Mouse (Mus musculus): ENCODE results near the gene Tmem95. TPM values are rescaled to one million over a fixed set of nuclear protein-coding genes. Genes with fewer than 3 reads are reported as not detected.

The Tmem95 gene
- polyA plus RNA-seq, 1 experiment from 2014 or later, result not detected

DNA sequence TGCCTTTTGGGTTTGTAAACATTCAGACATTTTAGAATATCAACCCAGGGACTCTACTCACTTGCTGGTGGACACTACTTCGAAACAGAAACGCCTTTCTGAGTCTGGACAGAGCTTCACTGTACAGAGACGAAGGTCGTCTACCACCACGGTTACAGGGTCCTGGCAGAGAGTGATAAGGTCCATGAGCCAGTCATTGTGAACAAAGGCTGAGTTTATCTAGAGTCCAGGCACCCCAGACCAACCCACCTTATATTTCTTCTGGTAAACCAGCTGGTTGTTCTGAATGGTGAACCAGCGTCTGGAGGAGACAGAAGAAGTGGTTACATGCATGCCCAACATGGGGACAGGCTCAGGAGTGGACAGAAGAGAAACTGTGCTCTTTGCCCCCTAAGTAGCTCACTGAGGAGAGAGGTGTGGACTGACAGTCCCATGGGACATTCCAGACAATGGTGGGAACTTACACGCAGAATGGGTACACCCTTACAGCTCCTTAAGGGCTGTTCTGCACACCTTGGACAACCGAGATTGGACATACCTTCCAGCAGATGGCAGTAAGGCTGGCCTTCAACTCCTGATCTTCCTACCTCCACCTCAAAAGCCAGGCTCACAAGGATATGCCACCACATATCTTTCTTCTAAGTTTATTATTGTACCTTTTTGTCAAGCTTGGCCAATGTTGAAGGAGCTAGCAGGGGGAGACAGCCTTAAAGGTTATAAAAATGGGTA, 9.3 kb upstream of the Tmem95 start:
- no peaks in the 10 kb centered on the region for H3K36me3 ChIP-seq (ENCODE audit: control insufficient read depth, insufficient read depth, low read length)
- H3K27me3 ChIP-seq (replicated peaks; ENCODE audit: control insufficient read depth, insufficient read depth, low read length), result no peaks in the 10 kb centered on the region
- 64% methylated on average over 8 of the region's 8 CpGs for WGBS
- no peak for DNase-seq (ENCODE audit: low spot score)
- no peaks in the 10 kb centered on the region; the same call in 1 of the 2 replicates for H3K4me1 ChIP-seq (ENCODE audit: control insufficient read depth, insufficient read depth, low read length)
- H3K4me3 ChIP-seq (ENCODE audit: low read depth, low read length), result no peak overlapping the region
- no peak for ATAC-seq (ENCODE audit: low read depth)
- no peak overlapping the region for H3K9ac ChIP-seq (ENCODE audit: low read depth, low read length)
- H3K4me2 ChIP-seq (ENCODE audit: low read depth, low read length), result no peak overlapping the region
- no peak overlapping the region for H3K27ac ChIP-seq (replicated peaks; ENCODE audit: low read depth, low read length)
- no peaks in the 10 kb centered on the region for H3K9me3 ChIP-seq (ENCODE audit: control insufficient read depth, low read length)

DNA sequence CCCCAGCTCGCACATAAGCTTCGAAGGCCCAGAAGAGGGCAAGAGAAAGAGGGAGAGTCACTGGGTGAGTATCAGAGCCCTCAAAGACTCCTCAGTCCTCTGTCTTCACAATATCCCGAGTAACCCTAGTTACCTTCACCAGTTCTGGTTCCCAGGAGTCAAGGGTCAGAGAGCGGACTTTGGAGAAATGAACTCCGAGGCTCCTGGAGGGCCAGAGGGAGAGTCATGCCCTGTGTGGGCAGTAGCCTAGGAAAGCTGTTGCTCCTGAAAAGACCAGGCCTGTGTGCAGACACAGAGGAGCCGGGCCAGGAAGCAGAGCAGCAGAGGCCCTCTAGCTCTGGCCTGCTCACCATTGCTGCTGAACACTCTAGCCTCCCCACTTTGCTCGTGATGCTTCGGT, 6.8 kb upstream of the Tmem95 start:
- no peak overlapping the region for H3K9ac ChIP-seq (ENCODE audit: low read depth, low read length)
- H3K9me3 ChIP-seq (ENCODE audit: control insufficient read depth, low read length), result no peaks in the 10 kb centered on the region
- H3K36me3 ChIP-seq (ENCODE audit: control insufficient read depth, insufficient read depth, low read length), result no peaks in the 10 kb centered on the region
- H3K27me3 ChIP-seq (replicated peaks; ENCODE audit: control insufficient read depth, insufficient read depth, low read length), result no peaks in the 10 kb centered on the region
- H3K4me2 ChIP-seq (ENCODE audit: low read depth, low read length), result no peak overlapping the region
- no peak overlapping the region for H3K27ac ChIP-seq (replicated peaks; ENCODE audit: low read depth, low read length)
- peaks cover 15% of the 10 kb centered on the region for H3K4me1 ChIP-seq (ENCODE audit: control insufficient read depth, insufficient read depth, low read length)
- WGBS, result 82% methylated on average over 8 of the region's 8 CpGs
- ATAC-seq (ENCODE audit: low read depth), result no peak
- DNase-seq (ENCODE audit: low spot score), result no peak
- H3K4me3 ChIP-seq (ENCODE audit: low read depth, low read length), result no peak overlapping the region

- no peaks in the 10 kb centered on the region for H3K9me3 ChIP-seq (ENCODE audit: control insufficient read depth, low read length)
- no peak overlapping the region for H3K9ac ChIP-seq (ENCODE audit: low read depth, low read length)
- no peak overlapping the region for H3K27ac ChIP-seq (replicated peaks; ENCODE audit: low read depth, low read length)
- no peaks in the 10 kb centered on the region for H3K27me3 ChIP-seq (replicated peaks; ENCODE audit: control insufficient read depth, insufficient read depth, low read length)
- WGBS, result 75% methylated on average over 9 of the region's 9 CpGs
- peaks cover 19% of the 10 kb centered on the region for H3K4me1 ChIP-seq (ENCODE audit: control insufficient read depth, insufficient read depth, low read length)
- no peak overlapping the region for H3K4me3 ChIP-seq (ENCODE audit: low read depth, low read length)
- H3K36me3 ChIP-seq (ENCODE audit: control insufficient read depth, insufficient read depth, low read length), result no peaks in the 10 kb centered on the region
- no peak overlapping the region for H3K4me2 ChIP-seq (ENCODE audit: low read depth, low read length)
- ATAC-seq (ENCODE audit: low read depth) (no peak), DNase-seq (ENCODE audit: low spot score) (no peak)
Measured at GRCm38 (mm10) chr11:69884240-69884639, 6.4 kb upstream of the Tmem95 start.

DNA sequence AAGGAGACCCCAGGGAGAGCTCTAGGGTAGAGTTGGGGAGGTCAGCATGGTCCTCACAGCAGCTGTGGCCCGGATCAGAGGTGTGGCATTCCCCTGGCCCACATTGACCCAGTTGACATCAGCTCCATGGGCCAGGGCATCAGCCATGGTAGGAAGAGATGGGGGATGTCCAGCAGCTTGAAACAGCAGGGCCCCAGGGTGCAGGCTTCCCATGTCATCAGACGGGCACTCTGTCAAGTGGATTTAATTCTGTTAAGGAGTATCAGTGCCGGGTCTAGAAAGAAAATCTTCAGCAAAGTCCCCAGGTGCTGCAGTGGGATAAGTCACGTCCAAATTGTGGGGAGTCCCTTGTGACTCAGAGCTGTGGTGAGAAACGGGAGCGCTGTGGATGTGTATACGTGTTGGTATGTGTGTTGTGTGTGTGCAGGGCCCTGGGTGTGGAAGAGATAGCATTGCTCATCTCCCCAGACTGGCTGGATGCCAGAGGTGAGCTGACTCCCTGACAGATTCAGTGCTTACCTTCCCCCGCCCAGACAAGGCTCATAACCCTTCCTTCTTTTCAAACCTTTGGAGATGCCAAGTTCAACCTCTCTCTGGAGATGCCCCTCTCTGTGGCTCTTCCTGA, 5.8 kb upstream of the Tmem95 start:
- WGBS, result 77% methylated on average over 8 of the region's 8 CpGs
- no peaks in the 10 kb centered on the region for H3K9me3 ChIP-seq (ENCODE audit: control insufficient read depth, low read length)
- H3K9ac ChIP-seq (ENCODE audit: low read depth, low read length), result no peak overlapping the region
- peaks cover 22% of the 10 kb centered on the region for H3K4me1 ChIP-seq (ENCODE audit: control insufficient read depth, insufficient read depth, low read length)
- H3K36me3 ChIP-seq (ENCODE audit: control insufficient read depth, insufficient read depth, low read length), result no peaks in the 10 kb centered on the region
- H3K27ac ChIP-seq (replicated peaks; ENCODE audit: low read depth, low read length), result no peak overlapping the region
- no peak overlapping the region for H3K4me3 ChIP-seq (ENCODE audit: low read depth, low read length)
- H3K27me3 ChIP-seq (replicated peaks; ENCODE audit: control insufficient read depth, insufficient read depth, low read length), result no peaks in the 10 kb centered on the region
- DNase-seq (ENCODE audit: low spot score), result no peak
- no peak overlapping the region for H3K4me2 ChIP-seq (ENCODE audit: low read depth, low read length)
- no peak for ATAC-seq (ENCODE audit: low read depth)

DNA sequence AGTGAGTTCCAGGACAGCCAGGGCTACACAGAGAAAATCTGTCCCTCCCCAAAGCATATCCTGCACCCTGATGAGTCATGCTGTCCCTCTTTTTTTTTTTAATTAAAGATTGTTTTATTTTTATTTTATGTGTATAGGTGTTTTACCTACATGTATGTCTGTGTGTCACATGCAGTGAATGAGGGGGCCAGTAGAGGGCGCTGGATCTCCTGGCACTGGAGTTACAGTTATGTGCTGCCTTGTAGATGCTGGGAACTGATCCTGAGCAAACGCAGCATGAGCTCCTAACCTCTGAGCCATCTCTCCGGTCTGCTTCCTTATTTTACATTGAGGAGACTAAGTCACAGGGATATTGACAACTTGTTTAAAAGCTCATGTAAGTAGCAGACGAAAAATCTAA, 5.2 kb upstream of the Tmem95 start:
- Histone ChIP-seq H3K9me3 (ENCODE audit: control insufficient read depth, low read length) (no peaks in the 10 kb centered on the region), H3K27ac (replicated peaks; ENCODE audit: low read depth, low read length) (no peak overlapping the region), H3K4me1 (ENCODE audit: control insufficient read depth, insufficient read depth, low read length) (peaks cover 24% of the 10 kb centered on the region), H3K27me3 (replicated peaks; ENCODE audit: control insufficient read depth, insufficient read depth, low read length) (no peaks in the 10 kb centered on the region), H3K36me3 (ENCODE audit: control insufficient read depth, insufficient read depth, low read length) (no peaks in the 10 kb centered on the region), H3K4me2 (ENCODE audit: low read depth, low read length) (no peak overlapping the region), H3K9ac (ENCODE audit: low read depth, low read length) (no peak overlapping the region), H3K4me3 (ENCODE audit: low read depth, low read length) (no peak overlapping the region)
- ATAC-seq (ENCODE audit: low read depth) (no peak), DNase-seq (ENCODE audit: low spot score) (no peak)
- 63% methylated on average over 4 of the region's 4 CpGs for WGBS

DNA sequence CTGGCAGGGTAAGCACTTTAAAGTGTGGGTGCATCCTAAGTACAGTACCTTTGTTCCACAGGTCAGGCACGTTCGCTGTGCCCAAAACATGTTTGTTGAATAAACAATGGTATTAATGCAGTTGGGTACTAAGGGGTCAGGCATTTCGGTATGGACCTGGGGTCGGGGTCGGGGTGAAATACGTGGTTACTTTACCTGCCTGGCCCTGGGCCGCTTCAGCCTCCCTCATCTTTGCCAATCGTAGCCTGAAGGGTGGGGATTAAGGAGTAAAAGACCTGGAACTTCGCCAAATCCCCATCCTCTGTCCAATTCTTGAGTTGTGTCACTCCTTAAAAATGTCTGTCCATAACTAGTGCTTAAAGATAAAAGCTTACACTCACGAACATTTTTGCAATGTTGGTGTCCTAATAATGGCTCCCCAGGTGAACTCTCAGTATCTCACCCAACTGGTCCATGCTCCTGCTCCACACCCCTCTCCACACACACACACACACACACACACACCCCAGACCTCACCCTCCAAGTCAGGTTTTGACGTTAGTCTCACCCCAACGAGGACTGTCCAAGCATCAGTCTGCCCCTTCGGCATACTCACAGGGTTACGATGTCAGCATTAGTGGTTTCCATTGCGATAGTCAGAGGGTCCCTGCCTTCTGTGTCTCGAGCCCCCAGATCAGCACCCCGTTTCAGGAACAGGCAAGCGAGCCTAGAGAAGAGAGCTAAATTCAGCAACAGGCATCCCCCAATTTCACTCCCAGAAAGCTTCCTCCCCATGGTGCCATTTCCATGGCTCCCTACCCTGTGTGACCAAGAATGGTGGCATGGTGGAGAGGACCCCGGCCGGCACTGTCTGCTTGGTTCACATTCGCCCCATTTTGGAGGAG, 4.2 kb upstream of the Tmem95 start:
- H3K27me3 ChIP-seq (replicated peaks; ENCODE audit: control insufficient read depth, insufficient read depth, low read length), result no peaks in the 10 kb centered on the region
- DNase-seq (ENCODE audit: low spot score) (no peak), ATAC-seq (ENCODE audit: low read depth) (no peak)
- WGBS, result 51% methylated on average over 21 of the region's 21 CpGs
- no peaks in the 10 kb centered on the region for H3K36me3 ChIP-seq (ENCODE audit: control insufficient read depth, insufficient read depth, low read length)
- peak overlapping the region; percentile 72 for H3K9ac ChIP-seq (ENCODE audit: low read depth, low read length)
- H3K4me2 ChIP-seq (ENCODE audit: low read depth, low read length), result peak overlapping the region; percentile 92
- peak overlapping the region; percentile 56 for H3K4me3 ChIP-seq (ENCODE audit: low read depth, low read length)
- no peaks in the 10 kb centered on the region for H3K9me3 ChIP-seq (ENCODE audit: control insufficient read depth, low read length)
- H3K4me1 ChIP-seq (ENCODE audit: control insufficient read depth, insufficient read depth, low read length), result peaks cover 30% of the 10 kb centered on the region
- peak overlapping the region; percentile 91 for H3K27ac ChIP-seq (replicated peaks; ENCODE audit: low read depth, low read length)

GRCm38 (mm10) chr11:69880853-69881603, 3.2 kb upstream of the Tmem95 start, which contains the start of gene Kctd11:
Gene Kctd11, minus strand, starts transcription at chr11:69881406.
- H3K4me2 ChIP-seq (ENCODE audit: low read depth, low read length), result peak within 1 kb of the TSS; percentile 92
- no peaks in the 10 kb centered on the region for H3K27me3 ChIP-seq (replicated peaks; ENCODE audit: control insufficient read depth, insufficient read depth, low read length)
- no peaks in the 10 kb centered on the region for H3K36me3 ChIP-seq (ENCODE audit: control insufficient read depth, insufficient read depth, low read length)
- no peaks in the 10 kb centered on the region for H3K9me3 ChIP-seq (ENCODE audit: control insufficient read depth, low read length)
- ATAC-seq (ENCODE audit: low read depth), result peak; percentile 88
- peak within 1 kb of the TSS; percentile 72 for H3K9ac ChIP-seq (ENCODE audit: low read depth, low read length)
- peaks cover 38% of the 10 kb centered on the region for H3K4me1 ChIP-seq (ENCODE audit: control insufficient read depth, insufficient read depth, low read length)
- peak within 1 kb of the TSS; percentile 91 for H3K27ac ChIP-seq (replicated peaks; ENCODE audit: low read depth, low read length)
- peak; percentile 90 for DNase-seq (ENCODE audit: low spot score)
- under 1% methylated on average over 35 of the region's 46 CpGs for WGBS
- H3K4me3 ChIP-seq (ENCODE audit: low read depth, low read length), result peak within 1 kb of the TSS; percentile 56

DNA sequence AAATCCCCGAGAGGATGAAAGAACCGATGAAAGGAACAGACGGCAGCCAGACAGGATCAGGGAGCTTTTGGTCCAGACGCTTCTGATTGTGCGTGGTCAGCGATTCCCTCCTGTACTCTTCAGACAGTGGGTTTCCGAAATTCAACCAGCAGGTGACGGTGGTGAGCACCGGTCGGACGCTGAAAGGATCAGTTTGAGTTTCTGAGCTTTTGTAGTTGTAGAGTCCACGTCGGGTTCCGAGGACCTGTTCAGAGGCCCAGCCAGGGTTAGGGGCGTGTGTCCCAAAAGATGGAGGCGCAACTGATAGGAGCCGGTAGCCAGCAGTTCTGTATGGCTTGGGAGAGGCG, 2.7 kb upstream of the Tmem95 start:
- peak; percentile 87 for DNase-seq (ENCODE audit: low spot score)
- ATAC-seq (ENCODE audit: low read depth), result peak; percentile 66
- Histone ChIP-seq H3K36me3 (ENCODE audit: control insufficient read depth, insufficient read depth, low read length) (no peaks in the 10 kb centered on the region), H3K9ac (ENCODE audit: low read depth, low read length) (peak overlapping the region; percentile 72), H3K27me3 (replicated peaks; ENCODE audit: control insufficient read depth, insufficient read depth, low read length) (no peaks in the 10 kb centered on the region), H3K4me2 (ENCODE audit: low read depth, low read length) (peak overlapping the region; percentile 92), H3K4me3 (ENCODE audit: low read depth, low read length) (peak overlapping the region; percentile 56), H3K4me1 (ENCODE audit: control insufficient read depth, insufficient read depth, low read length) (peaks cover 39% of the 10 kb centered on the region), H3K27ac (replicated peaks; ENCODE audit: low read depth, low read length) (peak overlapping the region; percentile 91), H3K9me3 (ENCODE audit: control insufficient read depth, low read length) (no peaks in the 10 kb centered on the region)
- under 1% methylated on average over 18 of the region's 18 CpGs for WGBS

All from embryonic facial prominence, embryonic 14.5 days (tissue).